Mouse (Mus musculus): ENCODE results near the gene Hectd1.

DNA sequence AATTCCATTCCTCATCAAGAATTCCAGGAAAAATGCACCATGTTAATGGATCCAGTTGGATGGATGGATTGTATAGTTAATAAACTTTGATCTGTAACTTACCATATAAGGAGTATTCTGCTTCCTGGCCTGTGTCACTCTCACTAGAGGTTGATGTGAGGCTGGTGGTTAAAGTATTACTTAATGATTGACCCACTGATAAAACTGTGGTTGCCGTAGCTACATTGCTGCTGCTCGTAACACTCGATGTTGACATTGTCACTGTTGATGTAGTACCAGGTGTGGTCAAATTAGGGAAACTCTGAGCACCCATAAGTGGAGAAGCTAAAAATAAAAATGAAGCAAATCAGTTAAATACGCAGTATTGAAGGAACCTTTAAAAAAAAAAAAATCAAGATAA, 61.9 kb downstream of the Hectd1 start:
- TF ChIP-seq CTCF (IDR thresholded peaks at IDR 0.05; ENCODE audit: low read depth, low read length), result no peak
- TF ChIP-seq POLR2A (IDR thresholded peaks at IDR 0.05; ENCODE audit: borderline replicate concordance, low read depth, low read length), result no peak
